Mouse (Mus musculus) intestine, postnatal 0 days (tissue): ENCODE data around the gene Anapc4. TPM values are rescaled to one million over a fixed set of nuclear protein-coding genes. Genes with fewer than 3 reads are reported as not detected.

Experiments used
- ATAC-seq: fragments of 200-750 bp; cut with Nextera tagmentation; 2 replicates; pipeline ENCODE4 v1.8.0; 2017; ENCODE audit warnings: mild to moderate bottlenecking, moderate TSS enrichment, moderate library complexity
- H3K27ac ChIP-seq: fragments of 300-500 bp; sonication (generic); 2 replicates; pipeline ENCODE4 v1.5.1; 2014; ENCODE audit warnings: mild to moderate bottlenecking, low read depth, low read length, moderate library complexity
- H3K27me3 ChIP-seq: fragments of 300-500 bp; sonication (generic); replicated peaks from 2 replicates; pipeline ENCODE4 v1.6.1; 2014; ENCODE audit warnings: low read length, mixed read lengths; ENCODE audit not compliant: control insufficient read depth, insufficient read depth
- H3K36me3 ChIP-seq: fragments of 300-500 bp; sonication (generic); 2 replicates; pipeline ENCODE4 v1.6.1; 2014; ENCODE audit warnings: mild to moderate bottlenecking, moderate library complexity; ENCODE audit not compliant: control insufficient read depth, insufficient read depth
- H3K4me1 ChIP-seq: fragments of 300-500 bp; sonication (generic); replicated peaks from 2 replicates; pipeline ENCODE4 v1.6.1; 2014; ENCODE audit warnings: antibody characterized with exemption, low read length, mixed read lengths; ENCODE audit not compliant: control insufficient read depth, insufficient read depth
- H3K4me2 ChIP-seq: fragments of 300-500 bp; sonication (generic); replicated peaks from 2 replicates; pipeline ENCODE4 v1.6.1; 2014; ENCODE audit warnings: low read depth, mild to moderate bottlenecking, moderate library complexity
- H3K4me3 ChIP-seq: fragments of 300-500 bp; sonication (generic); 2 replicates; pipeline ENCODE4 v1.5.1; 2014; ENCODE audit warnings: low read depth, low read length
- H3K9ac ChIP-seq: fragments of 300-500 bp; sonication (generic); 2 replicates; pipeline ENCODE4 v1.6.1; 2014; ENCODE audit warnings: mild to moderate bottlenecking, low read depth, low read length
- H3K9me3 ChIP-seq: fragments of 300-500 bp; sonication (generic); 2 replicates; pipeline ENCODE4 v1.6.1; 2016; ENCODE audit warnings: mixed run types; ENCODE audit not compliant: control insufficient read depth
- CTCF ChIP-seq: sonication (generic); IDR thresholded peaks from 2 replicates; pipeline ENCODE4 v1.5.1; 2016; ENCODE audit warnings: low read depth, mild to moderate bottlenecking, control low read depth, antibody characterized with exemption, moderate library complexity
- WGBS: fragments of 180-500 bp; shearing (Covaris S2); extraction: QIAGEN DNeasy Blood & Tissue Kit; methylation state at CpG from one replicate; pipeline ENCODE4 v1.1.7; 2014; 5-methylcytosine and 5-hydroxymethylcytosine counted together
- polyA plus RNA-seq: library from polyadenylated mRNA; unstranded; fragments of >200 nt; fragmentation: Nextera tagmentation; extraction: Ambion mirVana; gene quantifications from 2 replicates; pipeline ENCODE4 v1.2.1, GENCODE M21; 2015

Anapc4 gene
- polyA plus RNA-seq, 1 experiment from 2014 or later = 30.2 TPM

- no peak for TF ChIP-seq CTCF
- Histone ChIP-seq H3K4me1 (no peaks in the 10 kb centered on the region), H3K36me3 (no peaks in the 10 kb centered on the region), H3K4me3 (no peak overlapping the region), H3K9me3 (no peaks in the 10 kb centered on the region), H3K4me2 (no peak overlapping the region), H3K9ac (no peak overlapping the region), H3K27ac (no peak overlapping the region), H3K27me3 (no peaks in the 10 kb centered on the region)
- 92% methylated on average over 6 of the region's 6 CpGs for WGBS
- no peak for ATAC-seq
Measured at GRCm38 (mm10) chr5:52879926-52880325, 46.1 kb downstream of the Anapc4 start.

- ATAC-seq = no peak
- H3K4me1 ChIP-seq = no peaks in the 10 kb centered on the region
- no peak overlapping the region for H3K9ac ChIP-seq
- TF ChIP-seq CTCF = no peak
- no peaks in the 10 kb centered on the region for H3K36me3 ChIP-seq
- no peaks in the 10 kb centered on the region for H3K27me3 ChIP-seq
- no peaks in the 10 kb centered on the region for H3K9me3 ChIP-seq
- WGBS = 44% methylated on average over 2 of the region's 2 CpGs
- H3K27ac ChIP-seq = no peak overlapping the region
- no peak overlapping the region for H3K4me2 ChIP-seq
- H3K4me3 ChIP-seq = no peak overlapping the region
Measured at GRCm38 (mm10) chr5:52882446-52882845, 48.6 kb downstream of the Anapc4 start.

GRCm38 (mm10) chr5:52887085-52887484, 53.3 kb downstream of the Anapc4 start:
- 45% methylated on average over 12 of the region's 12 CpGs for WGBS
- no peaks in the 10 kb centered on the region for H3K4me1 ChIP-seq
- H3K9ac ChIP-seq = no peak overlapping the region
- H3K4me3 ChIP-seq = no peak overlapping the region
- ATAC-seq = no peak
- peak; percentile 80 for TF ChIP-seq CTCF
- H3K27ac ChIP-seq = no peak overlapping the region
- no peaks in the 10 kb centered on the region for H3K27me3 ChIP-seq
- H3K36me3 ChIP-seq = no peaks in the 10 kb centered on the region
- no peaks in the 10 kb centered on the region for H3K9me3 ChIP-seq
- no peak overlapping the region for H3K4me2 ChIP-seq

GRCm38 (mm10) chr5:52889919-52890318, 56.1 kb downstream of the Anapc4 start:
- no peak overlapping the region for H3K9ac ChIP-seq
- no peaks in the 10 kb centered on the region for H3K9me3 ChIP-seq
- H3K27me3 ChIP-seq = no peaks in the 10 kb centered on the region
- no peaks in the 10 kb centered on the region for H3K36me3 ChIP-seq
- no peak for TF ChIP-seq CTCF
- H3K27ac ChIP-seq = no peak overlapping the region
- H3K4me1 ChIP-seq = no peaks in the 10 kb centered on the region
- H3K4me3 ChIP-seq = no peak overlapping the region
- WGBS = 84% methylated on average over 7 of the region's 7 CpGs
- no peak overlapping the region for H3K4me2 ChIP-seq
- ATAC-seq = no peak

GRCm38 (mm10) chr5:52891949-52892835, 58.4 kb downstream of the Anapc4 start:
- no peaks in the 10 kb centered on the region for H3K36me3 ChIP-seq
- no peaks in the 10 kb centered on the region for H3K4me1 ChIP-seq
- no peaks in the 10 kb centered on the region for H3K27me3 ChIP-seq
- no peak for ATAC-seq
- no peak overlapping the region for H3K9ac ChIP-seq
- 62% methylated on average over 12 of the region's 12 CpGs for WGBS
- no peak overlapping the region for H3K27ac ChIP-seq
- no peak overlapping the region for H3K4me3 ChIP-seq
- H3K9me3 ChIP-seq = no peaks in the 10 kb centered on the region
- TF ChIP-seq CTCF = no peak
- no peak overlapping the region for H3K4me2 ChIP-seq

GRCm38 (mm10) chr5:52893938-52894337, 60.1 kb downstream of the Anapc4 start:
- no peak overlapping the region for H3K9ac ChIP-seq
- ATAC-seq = no peak
- no peaks in the 10 kb centered on the region for H3K27me3 ChIP-seq
- H3K4me1 ChIP-seq = no peaks in the 10 kb centered on the region
- H3K9me3 ChIP-seq = no peaks in the 10 kb centered on the region
- TF ChIP-seq CTCF = no peak
- WGBS = 90% methylated on average over 5 of the region's 5 CpGs
- H3K27ac ChIP-seq = no peak overlapping the region
- H3K36me3 ChIP-seq = no peaks in the 10 kb centered on the region
- no peak overlapping the region for H3K4me2 ChIP-seq
- no peak overlapping the region for H3K4me3 ChIP-seq
